Mouse (Mus musculus): ENCODE data around the gene Pcdh11x. TPM values are rescaled to one million over a fixed set of nuclear protein-coding genes. Genes with fewer than 3 reads are reported as not detected.

Gene Pcdh11x
- polyA plus RNA-seq, 1 experiment from 2014 or later, result 1.3 TPM

Other genes with a start within 250 kb of the Pcdh11x start
- not detected in 2 replicates for gene H2afb3, start 22.8 kb downstream of the Pcdh11x start, polyA plus RNA-seq (2015; fragmentation: Nextera tagmentation; extraction: Ambion mirVana)